Mouse (Mus musculus) small intestine, adult 2 months (tissue): ENCODE measurements around the gene Spata31d1d. TPM values are rescaled to one million over a fixed set of nuclear protein-coding genes. Genes with fewer than 3 reads are reported as not detected.

ENCODE experiments used
- H3K27ac ChIP-seq: fragments of 200-500 bp; 2 replicates; pipeline ENCODE4 v1.5.1; 2012; ENCODE audit warnings: low read depth, low read length, control low read depth, inconsistent platforms; ENCODE audit not compliant: insufficient read depth
- H3K27me3 ChIP-seq: fragments of 200-500 bp; 2 replicates; pipeline ENCODE4 v1.6.1; 2012; ENCODE audit warnings: mild to moderate bottlenecking, moderate library complexity, low read length, inconsistent platforms; ENCODE audit not compliant: control insufficient read depth, insufficient read depth
- H3K36me3 ChIP-seq: fragments of 200-500 bp; 2 replicates; pipeline ENCODE4 v1.6.1; 2012; ENCODE audit warnings: mild to moderate bottlenecking, low read length, control low read depth, inconsistent platforms; ENCODE audit not compliant: control insufficient read depth, insufficient read depth
- H3K4me1 ChIP-seq: fragments of 200-500 bp; 2 replicates; pipeline ENCODE4 v1.6.1; 2012; ENCODE audit warnings: low read length, inconsistent platforms, mixed read lengths; ENCODE audit not compliant: control insufficient read depth, insufficient read depth, insufficient read length
- H3K4me3 ChIP-seq: fragments of 200-500 bp; 2 replicates; pipeline ENCODE4 v1.5.1; 2012; ENCODE audit warnings: low read depth, mild to moderate bottlenecking, control low read depth, inconsistent platforms, low read length, moderate library complexity
- CTCF ChIP-seq: fragments of 200-500 bp; IDR thresholded peaks from 2 replicates; pipeline ENCODE4 v1.5.1; 2012; ENCODE audit warnings: low read depth, mild to moderate bottlenecking, control low read depth, inconsistent platforms, low read length, moderate library complexity, mixed read lengths; ENCODE audit not compliant: insufficient replicate concordance, insufficient read length; ENCODE audit errors: extremely low read depth
- POLR2A ChIP-seq: fragments of 200-500 bp; IDR thresholded peaks from 2 replicates; pipeline ENCODE4 v1.6.1; 2012; ENCODE audit warnings: low read depth, mild to moderate bottlenecking, control low read depth, inconsistent platforms, low read length, moderate library complexity
- WGBS: fragments of 180-500 bp; shearing (Covaris S2); methylation state at CpG from one replicate; pipeline ENCODE4 v1.1.7; 2018; 5-methylcytosine and 5-hydroxymethylcytosine counted together
- polyA plus RNA-seq: library from polyadenylated mRNA; depleted of rRNA; stranded (reverse); fragments of >200 nt; gene quantifications from 2 replicates; pipeline ENCODE4 v1.2.3, GENCODE M21; 2012

The Spata31d1d gene
- polyA plus RNA-seq, 1 experiment = not detected

GRCm38 (mm10) chr13:59690576-59690975 lies 41.0 kb downstream of the Spata31d1d start:
- Histone ChIP-seq H3K4me3 (no peak overlapping the region), H3K27ac (no peak overlapping the region), H3K4me1 (no peaks in the 10 kb centered on the region), H3K27me3 (no peaks in the 10 kb centered on the region), H3K36me3 (no peaks in the 10 kb centered on the region)
- 84% methylated on average over 7 of the region's 7 CpGs for WGBS
- TF ChIP-seq POLR2A (no peak), CTCF (no peak)

GRCm38 (mm10) chr13:59689843-59690242 lies 41.7 kb downstream of the Spata31d1d start:
- 86% methylated on average over 3 of the region's 3 CpGs for WGBS
- Histone ChIP-seq H3K27me3 (no peaks in the 10 kb centered on the region), H3K27ac (no peak overlapping the region)

GRCm38 (mm10) chr13:59689313-59689712 lies 42.2 kb downstream of the Spata31d1d start:
- TF ChIP-seq POLR2A (no peak), CTCF (no peak)
- Histone ChIP-seq H3K36me3 (no peaks in the 10 kb centered on the region), H3K27me3 (no peaks in the 10 kb centered on the region), H3K27ac (no peak overlapping the region), H3K4me3 (no peak overlapping the region), H3K4me1 (no peaks in the 10 kb centered on the region)
- 83% methylated on average over 9 of the region's 9 CpGs for WGBS

More at GRCm38 (mm10) chr13:59689843-59690242, 41.7 kb downstream of the Spata31d1d start:
- H3K36me3 ChIP-seq = no peaks in the 10 kb centered on the region
- no peak overlapping the region for H3K4me3 ChIP-seq
- no peaks in the 10 kb centered on the region for H3K4me1 ChIP-seq
- no peak for TF ChIP-seq POLR2A
- no peak for TF ChIP-seq CTCF

GRCm38 (mm10) chr13:59688338-59688770 lies 43.2 kb downstream of the Spata31d1d start:
- no peaks in the 10 kb centered on the region for H3K27me3 ChIP-seq
- H3K27ac ChIP-seq = no peak overlapping the region
- 68% methylated on average over 13 of the region's 13 CpGs for WGBS
- H3K4me3 ChIP-seq = no peak overlapping the region
- no peaks in the 10 kb centered on the region for H3K36me3 ChIP-seq
- no peaks in the 10 kb centered on the region for H3K4me1 ChIP-seq
- no peak for TF ChIP-seq POLR2A
- no peak for TF ChIP-seq CTCF

DNA sequence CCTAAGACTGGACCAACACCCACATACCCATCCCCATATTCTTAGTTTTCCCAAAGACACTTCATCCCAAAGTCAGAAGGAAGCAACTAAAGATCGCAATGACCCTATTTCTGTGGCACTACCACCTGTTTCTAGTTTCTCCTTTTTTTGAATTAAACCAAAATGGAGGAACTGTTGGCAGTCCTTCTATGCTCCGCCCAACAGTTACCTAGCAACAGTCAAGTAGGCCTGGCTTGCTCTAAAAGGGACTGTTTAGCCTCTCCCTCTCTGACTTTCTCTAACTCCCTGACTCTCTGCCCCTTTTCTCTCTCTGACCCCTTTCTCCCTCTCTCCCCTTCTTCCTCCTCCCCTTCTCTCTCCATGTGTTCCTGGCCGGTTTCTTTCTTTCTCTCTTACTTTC lies 46.3 kb downstream of the Spata31d1d start:
- H3K4me1 ChIP-seq = no peaks in the 10 kb centered on the region

GRCm38 (mm10) chr13:59682629-59683028 lies 48.9 kb downstream of the Spata31d1d start:
- no peak overlapping the region for H3K27ac ChIP-seq
- no peak overlapping the region for H3K4me3 ChIP-seq
- H3K36me3 ChIP-seq = no peaks in the 10 kb centered on the region
- WGBS = 21% methylated on average over 7 of the region's 7 CpGs
- no peaks in the 10 kb centered on the region for H3K27me3 ChIP-seq
- H3K4me1 ChIP-seq = no peaks in the 10 kb centered on the region
- TF ChIP-seq CTCF (no peak), POLR2A (no peak)

More for the DNA sequence above, 46.3 kb downstream of the Spata31d1d start:
- H3K4me3 ChIP-seq = no peak overlapping the region
- H3K27me3 ChIP-seq = no peaks in the 10 kb centered on the region
- H3K27ac ChIP-seq = no peak overlapping the region
- H3K36me3 ChIP-seq = no peaks in the 10 kb centered on the region
- TF ChIP-seq POLR2A (no peak), CTCF (no peak)
- WGBS = 89% methylated on average over 3 of the region's 3 CpGs

DNA sequence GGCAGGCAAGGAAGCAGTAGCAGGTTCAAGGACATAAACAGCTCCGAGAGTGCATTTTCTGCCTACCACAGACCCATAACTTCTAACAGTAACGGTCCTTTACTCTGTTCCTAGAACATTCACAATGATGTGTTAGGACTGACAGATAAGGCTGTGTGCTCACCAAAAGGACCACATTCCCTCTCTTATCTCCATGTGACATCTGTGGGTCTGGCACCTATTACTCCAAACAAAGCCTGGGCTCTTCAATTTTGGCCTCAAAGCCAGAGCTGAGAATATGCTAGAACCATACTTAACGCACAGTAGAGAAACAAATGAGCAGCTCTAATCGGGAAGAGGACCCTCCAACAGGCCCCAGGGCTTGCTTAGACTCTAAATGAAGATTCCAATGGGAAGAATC lies 51.6 kb downstream of the Spata31d1d start:
- Histone ChIP-seq H3K4me1 (no peaks in the 10 kb centered on the region), H3K27ac (no peak overlapping the region), H3K4me3 (no peak overlapping the region), H3K27me3 (no peaks in the 10 kb centered on the region), H3K36me3 (no peaks in the 10 kb centered on the region)
- TF ChIP-seq CTCF (no peak), POLR2A (no peak)
- 68% methylated on average over 4 of the region's 4 CpGs for WGBS
